Mouse (Mus musculus) effector memory CD4-positive, alpha-beta T cell, adult 7 months (primary cell): ENCODE data around the gene Cit. TPM values are rescaled to one million over a fixed set of nuclear protein-coding genes. Genes with fewer than 3 reads are reported as not detected.

Experiments used
- polyA plus RNA-seq: library from polyadenylated mRNA; unstranded; fragments of 100-300 nt; shearing (Covaris generic); gene quantifications from one replicate; pipeline ENCODE4 v1.2.1, GENCODE M21; 2017

Cit gene
- polyA plus RNA-seq: 4.7 TPM

GRCm38 (mm10) chr5:115844766-115845634, at the start of gene Cit:
Gene Cit (plus strand): TSS chr5:115845278.

GRCm38 (mm10) chr5:116024327-116024739, 179.3 kb downstream of the Cit start, which contains the start of gene Prkab1:
Gene Prkab1 (minus strand): TSS chr5:116024508.

Other genes starting within 250 kb of the Cit start
- 15.8 TPM for gene Rab35, start 213.4 kb upstream of the Cit start, polyA plus RNA-seq
- 64.4 TPM for gene Bicdl1, start 113.7 kb upstream of the Cit start, polyA plus RNA-seq
- gene Prkab1, start 179.2 kb downstream of the Cit start, polyA plus RNA-seq: 53.1 TPM
- not detected for gene Tmem233, start 238.0 kb downstream of the Cit start, polyA plus RNA-seq